Mouse (Mus musculus) layer of hippocampus, postnatal 25 days (tissue): ENCODE data around the gene Tsen34. TPM values are rescaled to one million over a fixed set of nuclear protein-coding genes. Genes with fewer than 3 reads are reported as not detected.
"Not testable (repeated sequence)": the region's sequence is repeated elsewhere in the genome, so short reads cannot be mapped to it uniquely, and the experiment has no call there.

Experiments
- DNase-seq, 2 experiments: peaks; one replicate each; pipeline ENCODE4 v3.0.0; 2022; ENCODE audit warnings: mixed read lengths in 2 of 2, low spot score in 1 of 2; ENCODE audit errors: extremely low spot score in 1 of 2
- microRNA-seq, 2 experiments: library from miRNA; unstranded; fragments of <30 nt; microRNA quantifications; one replicate each; pipeline ENCODE4 v1.2.0; 2021
- total RNA-seq, 2 experiments: library from RNA; stranded (reverse); gene quantifications; 2 replicates each; pipeline ENCODE4 v1.2.3; 2021

The Tsen34 gene
- total RNA-seq, 2 experiments from 2014 or later, result 75.7 to 87.8 TPM

DNA sequence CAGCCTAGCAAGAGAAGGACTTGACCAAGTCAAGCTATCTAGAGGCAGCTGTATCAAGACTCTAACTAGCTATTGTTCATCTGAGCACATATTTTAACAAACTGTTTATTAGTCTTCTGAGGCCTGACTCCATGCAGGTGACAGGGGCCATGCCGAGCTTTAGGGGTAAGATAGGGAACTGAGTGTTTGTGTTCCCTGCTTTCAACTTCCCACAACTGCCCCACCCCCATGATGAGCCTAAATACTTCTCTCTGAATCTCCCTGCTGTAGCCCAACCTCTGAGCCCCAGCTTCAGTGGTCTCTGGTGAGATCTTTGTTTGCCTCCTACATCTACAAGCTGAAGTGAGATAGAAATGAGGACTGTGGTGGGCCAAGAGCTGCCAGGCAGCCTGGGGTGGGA lies 22.6 kb downstream of the Tsen34 start:
- no peak for DNase-seq

DNA sequence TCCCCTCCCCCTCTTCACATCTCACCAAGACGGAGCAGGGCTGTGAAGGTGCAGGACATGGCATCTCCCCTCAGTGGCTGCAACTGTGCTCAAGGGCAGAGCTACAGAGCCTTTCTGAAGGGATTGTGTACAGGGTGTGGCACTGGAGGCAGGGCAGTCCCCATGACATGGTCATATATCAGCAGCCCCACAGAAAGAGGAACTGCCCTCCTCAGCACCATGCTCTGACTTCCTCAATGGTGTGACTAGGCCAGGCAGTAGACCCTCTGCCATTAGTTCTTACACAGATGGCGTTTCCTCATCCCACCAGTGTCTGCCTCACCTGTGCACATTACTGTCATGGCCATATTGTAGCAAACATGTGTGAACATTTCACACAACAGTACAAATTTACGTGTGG lies 27.6 kb downstream of the Tsen34 start, which contains the start of gene Pirb:
Gene Pirb (minus strand): TSS at position 124 of the 400 bp plus-strand sequence.
- DNase-seq, result not testable (repeated sequence)

DNA sequence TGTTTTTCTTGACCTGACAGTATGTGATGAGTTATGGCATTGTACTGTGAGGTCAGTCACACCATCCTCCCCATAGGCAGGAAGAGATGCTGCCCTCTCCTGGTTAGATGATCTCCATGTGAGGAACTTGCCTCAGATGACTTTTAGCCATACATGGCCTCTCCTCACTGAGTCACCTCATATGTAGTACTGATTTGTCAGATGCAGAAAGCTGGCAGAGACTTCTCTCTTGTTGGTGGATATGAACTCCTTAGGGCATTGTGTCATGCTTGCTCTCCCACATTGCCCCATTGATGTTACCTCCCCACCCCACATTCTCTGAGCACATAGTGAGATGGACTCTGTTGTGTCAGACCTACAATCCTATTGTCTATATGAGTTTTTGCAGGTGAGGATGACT lies 32.8 kb downstream of the Tsen34 start:
- DNase-seq, result not testable (repeated sequence)

DNA sequence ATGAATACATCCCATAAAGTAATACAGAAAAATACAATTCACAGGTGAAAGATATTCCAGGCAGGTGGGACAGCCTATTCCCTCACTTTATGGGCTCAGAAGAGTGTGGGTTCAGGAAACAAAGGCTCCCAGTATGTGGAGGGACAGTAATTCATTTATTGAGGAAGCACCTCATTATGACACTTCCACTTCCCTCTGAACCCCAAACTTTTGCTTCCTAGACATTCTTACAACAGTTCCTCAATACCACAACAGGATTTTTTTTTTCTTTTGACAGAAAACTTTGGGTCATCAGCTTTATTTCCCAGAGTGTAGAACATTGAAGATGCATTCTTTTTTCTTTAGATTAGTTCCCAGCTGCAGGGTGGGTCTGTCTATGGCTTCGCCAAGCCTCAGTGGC lies 40.0 kb downstream of the Tsen34 start:
- not testable (repeated sequence) for DNase-seq

Small RNA genes lying within 50 kb of the gene (microRNA-seq; reads per million reads assigned to microRNA genes)
- 5.2 to 7.5 reads per million in 2 experiments for gene Mir3572

Other genes with a start within 250 kb of the Tsen34 start
- gene Tarm1, start 190.2 kb upstream of the Tsen34 start, total RNA-seq, result not detected
- under 1 TPM; 0.54 to 0.99 TPM for gene Oscar, start 76.7 kb upstream of the Tsen34 start, total RNA-seq
- 100 to 1,000 TPM; 576 to 686 TPM for gene Ndufa3, start 75.5 kb upstream of the Tsen34 start, total RNA-seq
- gene Tfpt, start 62.9 kb upstream of the Tsen34 start, total RNA-seq, result 10 to 100 TPM; 36.0 to 40.5 TPM
- gene Prpf31, start 62.9 kb upstream of the Tsen34 start, total RNA-seq, result 10 to 100 TPM; 51.7 to 54.2 TPM
- 10 to 100 TPM; 49.7 to 61.3 TPM for gene Cnot3, start 47.6 kb upstream of the Tsen34 start, total RNA-seq
- 1 to 10 TPM; 5.3 to 5.5 TPM for gene Leng1, start 27.0 kb upstream of the Tsen34 start, total RNA-seq
- 1 to 10 TPM; 4.6 to 8.1 TPM for gene Tmc4, start 15.3 kb upstream of the Tsen34 start, total RNA-seq
- 100 to 1,000 TPM; 133 to 153 TPM for gene Mboat7, start 660 bp downstream of the Tsen34 start, total RNA-seq
- gene Rps9, start 11.1 kb downstream of the Tsen34 start, total RNA-seq, result 100 to 1,000 TPM; 367 to 434 TPM
- under 1 TPM in 1 of 2 experiments, not detected in 1; 0.12 TPM for gene Pirb, start 27.5 kb downstream of the Tsen34 start, total RNA-seq
- gene Gm15448, start 132.8 kb downstream of the Tsen34 start, total RNA-seq, result not detected
- not detected for gene Pira2, start 152.2 kb downstream of the Tsen34 start, total RNA-seq
- gene Gm14548, start 205.3 kb downstream of the Tsen34 start, total RNA-seq, result not detected
- not detected for gene Lilra6, start 222.6 kb downstream of the Tsen34 start, total RNA-seq